Mouse (Mus musculus) CH12.LX (cell line): ENCODE results near the gene Cdnf.

Source experiments
- CTCF ChIP-seq, 2 experiments: IDR thresholded peaks in 1 of 2; conservative IDR thresholded peaks in 1 of 2; 2 replicates each; pipeline ENCODE4 v1.5.1; 2011 to 2012; ENCODE audit warnings: low read depth in 2 of 2, low read length in 2 of 2, improper control_type of control experiment in 1 of 2, inconsistent platforms in 1 of 2, mild to moderate bottlenecking in 1 of 2, moderate library complexity in 1 of 2
- NELFE ChIP-seq: IDR thresholded peaks from 2 replicates; pipeline ENCODE4 v1.6.1; 2011; ENCODE audit warnings: low read depth, low read length, improper control_type of control experiment

DNA sequence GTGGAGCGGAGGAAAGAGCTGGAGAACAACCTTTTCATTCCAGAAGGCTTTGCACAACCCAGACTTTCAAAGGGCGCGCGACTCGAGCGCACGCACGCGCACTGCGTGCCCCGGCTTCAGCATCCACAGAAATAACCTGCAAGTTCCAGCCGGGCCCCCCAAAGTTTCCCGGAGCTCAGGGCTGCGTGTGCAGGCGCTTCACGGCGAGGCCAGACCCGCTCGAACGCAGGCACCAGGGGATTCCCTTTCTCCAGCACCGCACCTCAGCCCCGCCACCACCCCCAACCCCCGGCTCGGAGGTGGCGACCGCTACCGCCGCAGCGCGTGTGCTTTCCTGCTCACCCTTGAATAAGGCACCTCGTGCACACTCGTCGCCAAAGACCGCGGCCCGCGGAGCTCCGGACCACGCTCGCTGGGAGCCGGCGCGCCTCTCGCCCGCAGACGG lies 38.4 kb upstream of the Cdnf start:
- TF ChIP-seq CTCF (conservative IDR thresholded peaks at IDR 0.05 in 1 of 2, IDR thresholded peaks at IDR 0.05 in 1 of 2; ENCODE audit: low read depth in 2 of 2, low read length in 2 of 2): no peak
- TF ChIP-seq NELFE: no peak; the same call in 1 of the 2 replicates
